In the genomic region with DNA sequence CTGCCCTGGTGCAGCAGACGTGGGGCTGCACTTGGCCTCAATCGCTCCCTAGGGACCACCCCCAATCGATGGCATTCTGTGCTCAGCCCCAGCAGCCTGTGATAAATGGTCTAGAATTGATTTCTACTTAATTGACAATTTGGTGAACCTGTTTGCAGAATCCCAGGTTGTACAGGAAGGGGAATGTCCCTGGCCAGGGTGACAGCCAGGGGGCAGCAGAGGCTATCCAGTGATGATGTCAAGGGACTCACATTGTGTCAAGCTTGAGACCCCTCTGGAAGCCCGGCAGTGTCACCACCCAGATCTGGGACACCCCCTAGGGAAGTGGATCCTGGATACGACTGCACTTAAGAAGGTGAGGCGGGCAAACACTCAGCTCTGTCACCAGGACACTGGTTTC, we compare ENCODE assay signal across 8 mouse cellular contexts. TPM values are rescaled to one million over a fixed set of nuclear protein-coding genes. Genes with fewer than 3 reads are reported as not detected.
A peak's percentile ranks its signal among the peaks of the same experiment; 100 is the strongest.
DNase-seq lines count a peak whose midpoint lies in the region; ATAC-seq and TF ChIP-seq lines count a peak whose summit lies in the region.

No protein-coding gene starts in this region.

- no peak overlapping the region for H3K4me2 ChIP-seq in hindbrain, embryonic 15.5 days
- H3K4me2 ChIP-seq in midbrain, embryonic 14.5 days (ENCODE audit: low read length): no peak overlapping the region

- intact Hi-C loops in gastrocnemius, adult 2 months (cut with DNase I): loop anchor here (10.0 kb wide), 1 partner anchor 92 kb away; no protein-coding TSS in a partner anchor

- H3K27ac ChIP-seq in gastrocnemius, adult 2 months: no peak overlapping the region
- no peak overlapping the region for H3K27ac ChIP-seq in hindbrain, embryonic 15.5 days (replicated peaks)
- no peak overlapping the region for H3K27ac ChIP-seq in midbrain, embryonic 14.5 days (replicated peaks; ENCODE audit: low read depth, low read length)

- no peaks in the 10 kb centered on the region for H3K36me3 ChIP-seq in hindbrain, embryonic 15.5 days
- H3K36me3 ChIP-seq in midbrain, embryonic 14.5 days (ENCODE audit: control insufficient read depth, insufficient read depth, low read length): no peaks in the 10 kb centered on the region

- H3K9me3 ChIP-seq in hindbrain, embryonic 15.5 days: no peaks in the 10 kb centered on the region
- no peaks in the 10 kb centered on the region for H3K9me3 ChIP-seq in midbrain, embryonic 14.5 days (ENCODE audit: control insufficient read depth, low read length)

- no peak overlapping the region for H3K9ac ChIP-seq in hindbrain, embryonic 15.5 days
- no peak overlapping the region for H3K9ac ChIP-seq in midbrain, embryonic 14.5 days (replicated peaks; ENCODE audit: low read length)

- ATAC-seq in hindbrain, embryonic 15.5 days (ENCODE audit: low FRiP score, low read depth): peak; percentile 48; the same call in 1 of the 2 replicates
- ATAC-seq in midbrain, embryonic 14.5 days (ENCODE audit: low FRiP score, low TSS enrichment): no peak

- H3K27me3 ChIP-seq in hindbrain, embryonic 15.5 days: 0 out of 2 replicates have a peak, but pooled peaks cover 3% of the 10 kb centered on the region
- H3K27me3 ChIP-seq in midbrain, embryonic 14.5 days (ENCODE audit: control insufficient read depth, insufficient read depth, low read length): no peaks in the 10 kb centered on the region

- no peak overlapping the region for H3K4me3 ChIP-seq in gastrocnemius, adult 2 months
- H3K4me3 ChIP-seq in hindbrain, embryonic 15.5 days: no peak overlapping the region
- no peak overlapping the region for H3K4me3 ChIP-seq in midbrain, embryonic 14.5 days (replicated peaks; ENCODE audit: low read depth, low read length)

- whole genome bisulfite sequencing in hindbrain, embryonic 15.5 days: 15% methylated on average over 6 of the region's 6 CpGs
- WGBS in midbrain, embryonic 14.5 days: 15% methylated on average over 6 of the region's 6 CpGs

- no peaks in the 10 kb centered on the region for H3K4me1 ChIP-seq in hindbrain, embryonic 15.5 days (replicated peaks)
- no peaks in the 10 kb centered on the region for H3K4me1 ChIP-seq in midbrain, embryonic 14.5 days (ENCODE audit: control insufficient read depth, insufficient read depth, low read length)

- no peak for DNase-seq in gastrocnemius, adult 2 months
- DNase-seq in gastrocnemius, postnatal 4 days (ENCODE audit: low spot score in 2 of 2): no peak
- DNase-seq in right cerebral cortex, postnatal 14 days: peak; percentile 36
- no peak for DNase-seq in right cerebral cortex, adult 18-20 months
- peak; percentile 66 for DNase-seq in cerebellum, adult 9-10 months
- peak; percentile 73 for DNase-seq in midbrain, embryonic 14.5 days
- no peak for DNase-seq in c-Kit-positive CD71-positive TER-119-positive erythroid progenitor cells, embryonic 14.5 days (ENCODE audit: low spot score)

- peak; percentile 62 for TF ChIP-seq CTCF in gastrocnemius, adult 2 months (IDR thresholded peaks at IDR 0.05)

RNA-seq across cellular contexts. Expression of a gene that starts 25.4 kb away (rescaled TPM):
- not detected for total RNA-seq in gastrocnemius, adult 2 months (2021)
- not detected for total RNA-seq in gastrocnemius, postnatal 4 days (2021)
- polyA plus RNA-seq in hindbrain, embryonic 15.5 days (2015; fragmentation: Nextera tagmentation; extraction: Ambion mirVana): 4.1 and 4.2 TPM in 2 replicates
- polyA plus RNA-seq in midbrain, embryonic 14.5 days (2014; fragmentation: Nextera tagmentation; extraction: Ambion mirVana): not detected in 2 replicates

RNA-seq across cellular contexts. Expression of a gene that starts 54.7 kb away (rescaled TPM):
- total RNA-seq in gastrocnemius, adult 2 months (2021): 1 to 10 TPM; 3.0 to 3.9 TPM
- total RNA-seq in gastrocnemius, postnatal 4 days (2021): 10 to 100 TPM; 11.2 to 11.4 TPM
- polyA plus RNA-seq in hindbrain, embryonic 15.5 days (2015; fragmentation: Nextera tagmentation; extraction: Ambion mirVana): 16.7 and 16.9 TPM in 2 replicates
- polyA plus RNA-seq in midbrain, embryonic 14.5 days (2014; fragmentation: Nextera tagmentation; extraction: Ambion mirVana): 11.9 and 15.5 TPM in 2 replicates

RNA-seq across cellular contexts. Expression of a gene that starts 59.6 kb away (rescaled TPM):
- 10 to 100 TPM; 18.9 to 32.6 TPM for total RNA-seq in gastrocnemius, adult 2 months (2021)
- 10 to 100 TPM; 10.8 to 11.2 TPM for total RNA-seq in gastrocnemius, postnatal 4 days (2021)
- 18.0 and 21.3 TPM in 2 replicates for polyA plus RNA-seq in hindbrain, embryonic 15.5 days (2015; fragmentation: Nextera tagmentation; extraction: Ambion mirVana)
- 8.2 and 10.3 TPM in 2 replicates for polyA plus RNA-seq in midbrain, embryonic 14.5 days (2014; fragmentation: Nextera tagmentation; extraction: Ambion mirVana)

Comparison
In these comparisons a context has a peak if more than half of its experiments do, and no peak if none do; other contexts are left out.
1. DNase-seq: peak in right cerebral cortex, postnatal 14 days (single experiment), cerebellum, adult 9-10 months (single experiment) and midbrain, embryonic 14.5 days (single experiment); none in gastrocnemius, adult 2 months (single experiment), gastrocnemius, postnatal 4 days (0 of 2), right cerebral cortex, adult 18-20 months (single experiment) and c-Kit-positive CD71-positive TER-119-positive erythroid progenitor cells, embryonic 14.5 days (single experiment).